Mouse (Mus musculus) MEL (cell line): ENCODE data around the gene Fdxacb1.

Experiments
- EP300 ChIP-seq, 2 experiments: IDR thresholded peaks; 2 replicates each; pipeline ENCODE4 v1.6.1; 2011; ENCODE audit warnings: improper control_type of control experiment in 2 of 2, low read length in 2 of 2, low read depth in 1 of 2, mild to moderate bottlenecking in 1 of 2
- GABPA ChIP-seq: IDR thresholded peaks from 2 replicates; pipeline ENCODE4 v1.6.1; 2012; ENCODE audit warnings: low read depth, mild to moderate bottlenecking, inconsistent platforms, low read length, improper control_type of control experiment, moderate library complexity
- GATA1 ChIP-seq: IDR thresholded peaks from 2 replicates; pipeline ENCODE4 v1.6.1; 2011; ENCODE audit warnings: low read depth, low read length, improper control_type of control experiment
- MAFK ChIP-seq: IDR thresholded peaks from 2 replicates; pipeline ENCODE4 v1.6.1; 2011; ENCODE audit warnings: low read depth, mild to moderate bottlenecking, low read length, improper control_type of control experiment, borderline replicate concordance

DNA sequence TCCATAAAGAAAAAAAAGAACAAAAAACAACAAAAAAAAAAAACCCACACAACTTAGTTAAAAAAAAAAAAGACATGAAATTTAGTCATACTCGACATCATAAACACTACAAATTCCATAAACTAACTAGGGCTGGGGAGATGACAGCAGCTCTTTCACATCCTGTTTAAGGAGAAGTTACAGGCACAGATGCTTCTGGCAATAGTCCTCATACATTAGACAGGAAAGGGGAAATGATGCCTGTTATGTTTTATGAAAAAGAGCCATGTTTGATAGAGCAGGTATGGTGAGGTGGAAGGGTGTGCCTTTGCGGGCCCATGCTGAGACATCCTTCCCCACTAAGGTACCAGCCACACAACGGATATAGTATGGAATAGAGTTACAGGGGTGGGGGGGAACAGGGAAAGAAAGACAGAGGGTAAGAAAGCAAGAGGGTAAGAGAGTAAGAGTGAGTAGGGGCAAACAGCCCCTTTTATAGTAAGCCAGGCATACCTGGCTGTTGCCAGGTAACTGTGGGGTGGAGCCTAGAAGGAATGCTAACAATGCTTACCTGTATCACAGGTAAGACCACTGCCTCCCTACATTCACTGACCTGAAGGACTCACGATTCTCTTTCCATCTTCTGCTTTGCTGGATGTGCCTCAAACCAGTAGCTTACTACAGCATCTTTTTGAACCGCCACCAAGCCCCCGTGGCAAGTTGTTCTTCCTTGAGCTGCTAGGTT lies 6.4 kb upstream of the Fdxacb1 start:
- no peak for TF ChIP-seq GABPA
- no peak for TF ChIP-seq GATA1
- TF ChIP-seq MAFK, result no peak
- TF ChIP-seq EP300 (IDR thresholded peaks at IDR 0.05; ENCODE audit: low read depth in 1 of 2, low read length in 2 of 2), result no peak
